Mouse (Mus musculus) gastrocnemius, postnatal 4 days (tissue): ENCODE measurements around the gene Acot1. TPM values are rescaled to one million over a fixed set of nuclear protein-coding genes. Genes with fewer than 3 reads are reported as not detected.

Experiments used
- DNase-seq, 2 experiments: peaks; one replicate each; pipeline ENCODE4 v3.0.0; 2021 to 2022; ENCODE audit warnings: low spot score in 2 of 2, mixed read lengths in 2 of 2
- total RNA-seq, 2 experiments: library from RNA; stranded (reverse); gene quantifications; 2 replicates each; pipeline ENCODE4 v1.2.3; 2021

The Acot1 gene
- total RNA-seq, 2 experiments from 2014 or later: 18.4 to 21.5 TPM

DNA sequence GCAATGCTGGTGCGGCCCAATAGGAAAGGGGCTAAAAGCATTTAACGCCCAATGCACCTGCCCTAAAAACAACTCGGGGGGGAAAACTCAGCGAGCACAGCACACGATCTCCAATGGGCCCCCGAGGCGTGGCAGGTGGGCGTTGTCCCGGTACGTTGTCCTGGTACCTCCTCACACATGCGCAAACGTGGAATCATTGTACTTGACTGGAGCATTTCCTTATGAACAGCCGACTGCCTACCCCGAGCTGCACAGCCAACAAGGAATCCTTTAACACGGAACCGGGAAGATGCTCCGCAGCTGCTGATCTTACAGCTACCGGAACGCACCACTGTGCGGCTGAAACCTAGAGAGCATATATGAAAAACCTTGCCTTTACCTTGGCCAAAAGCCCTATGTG, 53.0 kb downstream of the Acot1 start:
- DNase-seq: no peak

GRCm38 (mm10) chr12:84063228-84063627, 53.9 kb downstream of the Acot1 start:
- DNase-seq: no peak

GRCm38 (mm10) chr12:84063833-84064232, 54.5 kb downstream of the Acot1 start:
- no peak for DNase-seq

GRCm38 (mm10) chr12:84064621-84065020, 55.3 kb downstream of the Acot1 start:
- DNase-seq: no peak

DNA sequence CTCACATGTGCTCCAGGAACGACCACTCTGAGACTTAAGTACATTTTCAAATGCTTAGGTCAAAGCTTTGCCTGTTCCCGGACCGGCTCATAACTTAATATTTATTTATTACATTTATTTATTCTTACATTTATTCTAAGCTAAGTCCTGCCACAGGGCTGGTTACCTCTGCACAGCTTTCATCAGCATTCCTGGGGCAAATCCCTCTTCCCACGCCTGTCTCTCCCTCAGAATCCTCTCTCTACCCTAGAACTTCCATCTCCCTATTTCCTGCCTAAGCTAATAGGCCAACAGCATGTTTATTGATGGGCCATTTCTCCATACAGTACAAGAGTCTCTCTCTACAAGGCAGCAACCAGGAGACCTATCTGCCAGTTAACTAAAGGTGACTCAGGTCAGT, 58.5 kb downstream of the Acot1 start:
- DNase-seq: no peak

Other genes starting within 250 kb of the Acot1 start
- 1 to 10 TPM; 4.0 to 4.1 TPM for gene Papln, start 245.9 kb upstream of the Acot1 start, total RNA-seq
- 10 to 100 TPM; 26.5 to 28.8 TPM for gene Numb, start 87.6 kb upstream of the Acot1 start, total RNA-seq
- 1 to 10 TPM; 5.6 to 6.2 TPM for gene Riox1, start 58.9 kb upstream of the Acot1 start, total RNA-seq
- not detected for gene Heatr4, start 24.6 kb upstream of the Acot1 start, total RNA-seq
- gene Acot2, start 21.6 kb upstream of the Acot1 start, total RNA-seq: 10 to 100 TPM; 20.4 to 24.4 TPM
- under 1 TPM; 0.32 to 0.93 TPM for gene Acot4, start 28.9 kb downstream of the Acot1 start, total RNA-seq
- gene Gm49366, start 29.4 kb downstream of the Acot1 start, total RNA-seq: not detected
- gene Acot3, start 42.7 kb downstream of the Acot1 start, total RNA-seq: not detected
- under 1 TPM; 0.21 to 0.34 TPM for gene Acot5, start 59.8 kb downstream of the Acot1 start, total RNA-seq
- gene Acot6, start 91.2 kb downstream of the Acot1 start, total RNA-seq: 1 to 10 TPM; 3.2 to 4.3 TPM
- 10 to 100 TPM; 10.2 to 14.8 TPM for gene Dnal1, start 104.9 kb downstream of the Acot1 start, total RNA-seq
- gene Pnma1, start 139.0 kb downstream of the Acot1 start, total RNA-seq: under 1 TPM; 0.54 to 0.81 TPM
- 10 to 100 TPM; 22.0 to 23.3 TPM for gene Elmsan1, start 209.4 kb downstream of the Acot1 start, total RNA-seq